Mouse (Mus musculus): ENCODE results near the gene Nap1l4.

GRCm38 (mm10) chr7:143511335-143511712, 37.6 kb downstream of the Nap1l4 start:
- no peak for TF ChIP-seq TAL1 (IDR thresholded peaks at IDR 0.05; ENCODE audit: low read length)
- TF ChIP-seq GATA1 (IDR thresholded peaks at IDR 0.05; ENCODE audit: low read length) = no peak
